10 mouse cellular contexts compared by ENCODE assay signal in the genomic region with DNA sequence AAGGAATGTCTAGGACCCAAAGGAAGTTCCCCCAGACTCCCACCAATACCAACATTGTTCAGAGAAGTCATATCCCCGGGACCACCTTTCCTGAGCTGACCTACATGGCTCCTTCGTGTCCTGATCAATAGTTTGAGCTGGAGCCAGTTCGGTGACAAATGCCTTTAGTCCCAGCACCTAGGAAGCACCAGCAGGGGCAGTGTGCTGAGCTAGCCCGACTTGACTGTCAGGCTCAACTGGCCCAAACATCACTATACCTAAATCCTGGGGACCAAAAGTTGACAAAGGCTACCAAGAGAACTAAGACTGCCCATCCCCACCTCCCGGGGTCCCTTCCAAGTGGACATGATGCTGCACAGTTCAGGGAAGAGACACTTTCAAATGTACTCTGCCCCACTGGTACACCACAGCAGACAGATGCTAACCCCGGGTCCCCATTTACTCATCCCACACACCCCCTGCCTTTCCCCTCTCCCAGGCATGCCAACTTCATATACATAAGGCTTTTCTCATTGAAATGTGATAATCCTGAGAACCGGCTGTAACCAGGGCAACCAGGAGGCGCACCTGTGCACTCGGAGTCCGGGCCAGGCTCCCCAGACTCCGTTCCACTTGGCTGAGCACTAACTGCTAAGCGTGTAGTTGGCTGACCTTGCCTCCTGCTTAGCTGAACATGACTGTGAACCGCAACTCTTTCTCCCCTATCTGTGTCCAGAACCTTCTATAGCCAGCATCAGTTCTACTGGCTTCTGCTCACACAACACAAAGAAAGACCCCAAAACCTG.
DNase-seq lines count a peak whose midpoint lies in the region; ATAC-seq and TF ChIP-seq lines count a peak whose summit lies in the region.
"Had no signal": no experiment of that assay in that cellular context is flagged by ENCODE, and none has a peak within 500 bp of the region (broad histone marks: within the 10 kb centered on the region; RNA-seq: fewer than 3 reads in every experiment).

No protein-coding gene starts in this region.

- H3K9ac ChIP-seq in liver, embryonic 14.5 days (replicated peaks): no peak overlapping the region
- no peak overlapping the region for H3K9ac ChIP-seq in liver, embryonic 11.5 days (ENCODE audit: low read depth, low read length)
- H3K9ac ChIP-seq in hindbrain, postnatal 0 days (replicated peaks; ENCODE audit: low read length): no peak overlapping the region
- H3K9ac ChIP-seq in midbrain, postnatal 0 days (replicated peaks; ENCODE audit: low read length, poor library complexity, severe bottlenecking): no peak overlapping the region
- H3K9ac ChIP-seq in heart, embryonic 12.5 days: no peak overlapping the region

- TF ChIP-seq EP300 in liver, embryonic 14.5 days (IDR thresholded peaks at IDR 0.05; ENCODE audit: low read depth): no peak

- H3K4me2 ChIP-seq in liver, embryonic 14.5 days (ENCODE audit: low read depth): no peak overlapping the region
- H3K4me2 ChIP-seq in liver, embryonic 11.5 days: no peak overlapping the region
- H3K4me2 ChIP-seq in hindbrain, postnatal 0 days (ENCODE audit: low read depth, low read length): no peak overlapping the region
- H3K4me2 ChIP-seq in midbrain, postnatal 0 days (ENCODE audit: low read depth, low read length, poor library complexity, severe bottlenecking): no peak overlapping the region
- no peak overlapping the region for H3K4me2 ChIP-seq in heart, embryonic 12.5 days

- no peak for DNase-seq in liver, embryonic 14.5 days (ENCODE audit: low read depth in 3 of 3, low spot score in 3 of 3)
- DNase-seq in liver, embryonic 11.5 days (ENCODE audit: low spot score): no peak
- peak; percentile 89 for DNase-seq in cerebellum, adult 9-11 months
- DNase-seq in hindbrain, postnatal 0 days (ENCODE audit: low spot score): peak; percentile 59
- DNase-seq in midbrain, postnatal 0 days (ENCODE audit: low spot score): peak; percentile 55
- no peak for DNase-seq in urinary bladder, adult 2 months (ENCODE audit: low spot score)
- DNase-seq: adrenal gland, postnatal 36 days; heart, postnatal 10 days had no signal

- H3K27me3 ChIP-seq in liver, embryonic 14.5 days (ENCODE audit: control insufficient read depth, insufficient read depth, low read length): no peaks in the 10 kb centered on the region
- H3K27me3 ChIP-seq in liver, embryonic 11.5 days (replicated peaks; ENCODE audit: control insufficient read depth, insufficient read depth, low read length): no peaks in the 10 kb centered on the region; the same call in none of the 2 replicates
- no peaks in the 10 kb centered on the region for H3K27me3 ChIP-seq in hindbrain, postnatal 0 days (ENCODE audit: insufficient read depth, low read length)
- H3K27me3 ChIP-seq in midbrain, postnatal 0 days (ENCODE audit: insufficient read depth, low read length): no peaks in the 10 kb centered on the region
- 0 out of 2 replicates have a peak, but pooled peaks cover 2% of the 10 kb centered on the region for H3K27me3 ChIP-seq in heart, embryonic 12.5 days (replicated peaks)

- no peaks in the 10 kb centered on the region for H3K9me3 ChIP-seq in liver, embryonic 14.5 days (ENCODE audit: control insufficient read depth, low read length)
- H3K9me3 ChIP-seq in liver, embryonic 11.5 days (ENCODE audit: control insufficient read depth, low read length): no peaks in the 10 kb centered on the region
- no peaks in the 10 kb centered on the region for H3K9me3 ChIP-seq in hindbrain, postnatal 0 days (ENCODE audit: low read length)
- no peaks in the 10 kb centered on the region for H3K9me3 ChIP-seq in midbrain, postnatal 0 days (ENCODE audit: low read length)
- no peaks in the 10 kb centered on the region for H3K9me3 ChIP-seq in heart, embryonic 12.5 days (replicated peaks)

- 28% methylated on average over 13 of the region's 13 CpGs for WGBS in liver, embryonic 14.5 days (ENCODE audit: insufficient replicate concordance)
- 33% methylated on average over 13 of the region's 13 CpGs for WGBS in liver, embryonic 11.5 days
- WGBS in hindbrain, postnatal 0 days: 15% methylated on average over 13 of the region's 13 CpGs
- 15% methylated on average over 13 of the region's 13 CpGs for WGBS in midbrain, postnatal 0 days
- 32% methylated on average over 13 of the region's 13 CpGs for WGBS in heart, embryonic 12.5 days

- ATAC-seq in liver, embryonic 14.5 days (ENCODE audit: insufficient read depth): no peak
- ATAC-seq in liver, embryonic 11.5 days (replicated peaks; ENCODE audit: low FRiP score): no peak
- peak; percentile 51; the same call in 1 of the 2 replicates for ATAC-seq in hindbrain, postnatal 0 days
- no peak; the same call in 1 of the 2 replicates for ATAC-seq in midbrain, postnatal 0 days (ENCODE audit: low FRiP score)
- no peak for ATAC-seq in heart, embryonic 12.5 days (ENCODE audit: insufficient number of reproducible peaks, low FRiP score)
- no peak for ATAC-seq in megakaryocyte, adult 5-6 weeks (ENCODE audit: poor library complexity, severe bottlenecking)

- no peak overlapping the region for H3K4me3 ChIP-seq in liver, embryonic 14.5 days (ENCODE audit: insufficient read depth in 1 of 2, low read depth in 2 of 2, low read length in 2 of 2)
- H3K4me3 ChIP-seq in liver, embryonic 11.5 days (ENCODE audit: low read depth, low read length): no peak overlapping the region
- no peak overlapping the region for H3K4me3 ChIP-seq in hindbrain, postnatal 0 days (ENCODE audit: low read length)
- H3K4me3 ChIP-seq in midbrain, postnatal 0 days (ENCODE audit: low read depth, low read length): no peak overlapping the region
- H3K4me3 ChIP-seq in heart, embryonic 12.5 days: no peak overlapping the region

- H3K36me3 ChIP-seq in liver, embryonic 14.5 days (replicated peaks; ENCODE audit: control insufficient read depth, insufficient read depth, low read depth): no peaks in the 10 kb centered on the region
- H3K36me3 ChIP-seq in liver, embryonic 11.5 days (ENCODE audit: control insufficient read depth, insufficient read depth, low read length): no peaks in the 10 kb centered on the region
- H3K36me3 ChIP-seq in hindbrain, postnatal 0 days (ENCODE audit: insufficient read depth, low read length): no peaks in the 10 kb centered on the region
- no peaks in the 10 kb centered on the region for H3K36me3 ChIP-seq in midbrain, postnatal 0 days (ENCODE audit: insufficient read depth, low read length)
- no peaks in the 10 kb centered on the region for H3K36me3 ChIP-seq in heart, embryonic 12.5 days

- 0 out of 2 replicates have a peak, but pooled peaks have one; percentile 5 for TF ChIP-seq CTCF in liver, embryonic 14.5 days (IDR thresholded peaks at IDR 0.05; ENCODE audit: low read depth)
- TF ChIP-seq CTCF in hindbrain, postnatal 0 days (IDR thresholded peaks at IDR 0.05; ENCODE audit: low read depth): peak; percentile 56
- TF ChIP-seq CTCF in midbrain, postnatal 0 days (IDR thresholded peaks at IDR 0.05): peak; percentile 58

- H3K4me1 ChIP-seq in liver, embryonic 14.5 days (replicated peaks; ENCODE audit: control insufficient read depth in 2 of 2, insufficient read depth in 2 of 2, low read length in 1 of 2): no peaks in the 10 kb centered on the region
- no peaks in the 10 kb centered on the region; the same call in 1 of the 2 replicates for H3K4me1 ChIP-seq in liver, embryonic 11.5 days (replicated peaks; ENCODE audit: control insufficient read depth, insufficient read depth, low read length)
- peaks cover 7% of the 10 kb centered on the region for H3K4me1 ChIP-seq in hindbrain, postnatal 0 days (ENCODE audit: insufficient read depth, low read length)
- H3K4me1 ChIP-seq in midbrain, postnatal 0 days (ENCODE audit: insufficient read depth, low read length): peaks cover 4% of the 10 kb centered on the region; the same call in 1 of the 2 replicates
- H3K4me1 ChIP-seq in heart, embryonic 12.5 days (replicated peaks): peaks cover 13% of the 10 kb centered on the region

- H3K27ac ChIP-seq in liver, embryonic 14.5 days: no peak overlapping the region
- H3K27ac ChIP-seq in liver, embryonic 11.5 days (ENCODE audit: low read depth, low read length): no peak overlapping the region
- no peak overlapping the region for H3K27ac ChIP-seq in hindbrain, postnatal 0 days
- H3K27ac ChIP-seq in midbrain, postnatal 0 days (ENCODE audit: low read depth, low read length): no peak overlapping the region
- H3K27ac ChIP-seq in heart, embryonic 12.5 days (ENCODE audit: poor library complexity, severe bottlenecking): no peak overlapping the region

Comparison
In these comparisons a context has a peak if more than half of its experiments do, and no peak if none do; other contexts are left out.
1. DNase-seq: peak in cerebellum, adult 9-11 months (single experiment), hindbrain, postnatal 0 days (single experiment) and midbrain, postnatal 0 days (single experiment); none in liver, embryonic 14.5 days (0 of 3), liver, embryonic 11.5 days (single experiment) and urinary bladder, adult 2 months (single experiment).
2. CTCF ChIP-seq: peak in every context shown above with its lines; median percentile 58 in midbrain, postnatal 0 days; 56 in hindbrain, postnatal 0 days; 5 in liver, embryonic 14.5 days.